Mouse (Mus musculus): ENCODE results near the gene Plk2.
A peak's percentile ranks its signal among the peaks of the same experiment; 100 is the strongest.
"Not testable (repeated sequence)": the region's sequence is repeated elsewhere in the genome, so short reads cannot be mapped to it uniquely, and the experiment has no call there.

Gene Plk2

DNA sequence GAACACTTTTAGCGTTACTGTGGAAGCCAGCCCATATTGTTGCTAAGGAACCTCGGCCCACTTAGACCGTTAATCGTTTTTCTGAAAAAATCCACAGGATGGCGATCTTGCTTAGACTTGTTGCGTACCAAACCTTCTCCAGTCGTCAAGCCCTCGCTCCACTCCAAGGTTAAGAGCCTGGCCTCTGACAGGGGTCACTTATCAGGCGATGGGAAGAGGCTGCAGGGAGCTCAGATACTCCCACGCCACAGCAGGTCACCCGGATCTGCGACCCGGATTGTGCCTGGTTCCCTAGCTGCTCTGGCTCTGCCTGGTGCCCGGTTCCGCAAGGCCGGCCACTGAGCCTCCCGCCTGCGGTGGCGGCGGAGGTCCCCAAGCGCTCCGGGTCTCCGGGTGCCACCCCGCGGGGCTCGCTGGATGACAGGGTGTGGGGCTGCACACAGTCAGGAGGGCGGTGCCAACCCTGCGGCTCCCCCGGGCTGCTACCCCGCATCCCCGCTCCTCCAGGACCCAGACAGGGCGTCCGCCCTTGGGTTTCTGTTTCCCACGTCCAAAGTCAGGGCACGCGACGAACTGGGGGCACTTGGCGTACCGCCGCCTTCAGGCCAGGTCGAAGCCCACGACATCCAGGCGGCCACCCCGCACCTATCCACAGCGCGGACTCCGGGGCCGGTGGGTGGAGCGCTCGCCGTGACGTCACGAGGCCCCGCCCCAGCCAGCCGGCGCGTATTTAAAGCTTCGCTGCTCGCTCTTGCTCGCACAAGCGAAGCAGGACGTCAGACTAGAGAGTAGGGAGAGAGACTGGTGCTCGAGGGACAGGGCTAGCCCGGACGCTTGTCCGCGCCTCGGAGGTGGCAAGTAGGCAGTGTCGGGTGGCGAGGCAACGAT is at the start of gene Plk2:
Gene Plk2 (plus strand): TSS at position 756 of the 888 bp plus-strand sequence.
- peak; percentile 91 for DNase-seq (ENCODE audit: low read depth, low spot score)

GRCm38 (mm10) chr13:110346707-110347106 is 48.1 kb upstream of the Plk2 start:
- DNase-seq (ENCODE audit: low read depth, low spot score), result peak; percentile 58

DNA sequence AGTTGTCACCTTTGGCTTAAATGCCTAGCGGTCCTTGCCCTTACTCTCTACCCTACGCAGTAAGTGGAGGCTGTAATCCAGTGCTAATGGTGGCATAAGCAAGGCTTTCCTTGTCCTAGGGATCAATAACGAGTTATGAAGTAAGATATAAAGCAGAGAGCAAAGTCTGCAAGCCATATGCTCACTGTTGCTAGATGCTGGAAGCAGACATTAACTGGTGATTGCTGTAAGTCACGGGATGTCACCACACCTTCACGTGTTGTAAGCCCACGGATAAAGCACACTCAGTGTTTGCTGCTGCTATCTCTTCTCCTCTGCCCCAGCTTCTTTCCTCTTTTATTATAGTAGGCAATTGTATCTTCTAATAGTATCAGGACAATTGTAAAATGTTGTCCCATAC is 43.8 kb upstream of the Plk2 start:
- no peak for DNase-seq (ENCODE audit: low read depth, low spot score)

DNA sequence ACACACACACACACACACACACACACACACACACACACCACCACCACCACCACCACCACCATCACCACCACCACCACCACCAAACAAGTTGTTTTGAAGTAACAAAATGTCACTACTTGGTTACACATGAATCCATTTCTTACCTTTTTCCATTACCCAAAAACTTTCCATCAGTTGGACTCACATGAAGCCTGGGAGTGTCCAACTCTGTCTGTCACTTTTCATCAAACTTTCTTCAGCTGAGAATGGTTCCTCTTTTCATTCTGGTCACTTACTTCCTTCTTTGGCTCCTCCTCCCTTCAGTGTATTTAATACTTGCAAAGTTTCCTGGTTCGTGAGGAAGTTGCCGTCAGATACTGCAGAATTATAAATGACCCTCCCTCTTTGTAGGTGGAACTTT is 37.9 kb upstream of the Plk2 start, which contains the start of gene Gapt:
Gene Gapt (minus strand): TSS at position 259 of the 400 bp plus-strand sequence.
- no peak for DNase-seq (ENCODE audit: low read depth, low spot score)

GRCm38 (mm10) chr13:110363722-110364121 is 31.1 kb upstream of the Plk2 start:
- DNase-seq (ENCODE audit: low read depth, low spot score), result no peak

GRCm38 (mm10) chr13:110366477-110366876 is 28.4 kb upstream of the Plk2 start:
- no peak for DNase-seq (ENCODE audit: low read depth, low spot score)

- DNase-seq (ENCODE audit: low read depth, low spot score), result no peak
These were observed 26.8 kb upstream of the Plk2 start for GRCm38 (mm10) chr13:110367961-110368555.

DNA sequence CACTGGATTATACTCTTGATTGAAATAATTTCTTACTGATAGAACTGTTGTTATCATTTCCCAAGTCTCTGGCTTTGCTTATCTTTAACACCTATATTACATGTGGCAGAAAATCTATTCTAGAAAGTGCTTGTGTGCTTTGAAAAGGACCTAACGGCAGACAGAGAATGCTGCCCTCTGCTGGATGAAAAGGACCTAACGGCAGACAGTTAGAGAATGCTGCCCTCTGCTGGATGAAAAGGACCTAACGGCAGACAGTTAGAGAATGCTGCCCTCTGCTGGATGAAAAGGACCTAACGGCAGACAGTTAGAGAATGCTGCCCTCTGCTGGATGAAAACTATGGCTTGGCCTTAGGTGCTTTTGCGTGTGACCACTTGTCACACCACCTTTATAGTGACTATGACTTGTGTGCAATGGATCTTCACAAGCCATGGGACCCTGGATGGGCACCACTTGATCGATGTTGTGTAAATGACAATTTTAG is 26.2 kb upstream of the Plk2 start:
- DNase-seq (ENCODE audit: low read depth, low spot score), result not testable (repeated sequence)

DNA sequence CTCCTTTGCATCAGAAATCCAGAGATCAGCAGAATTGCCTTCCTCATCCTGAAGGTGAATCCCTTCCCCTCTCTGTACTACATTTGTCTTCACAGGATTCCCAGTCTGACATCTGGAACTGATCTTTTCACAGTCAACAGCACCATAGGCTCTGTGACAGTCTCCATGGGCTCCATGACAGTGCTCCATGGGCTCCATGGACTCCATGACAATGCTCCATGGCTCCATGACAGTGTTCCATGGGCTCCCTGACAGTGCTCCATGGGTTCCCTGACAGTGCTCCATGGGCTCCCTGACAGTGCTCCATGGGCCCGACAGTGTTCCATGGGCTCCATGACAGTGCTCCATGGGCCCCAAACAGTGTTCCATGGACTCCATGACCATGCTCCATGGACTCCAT is 25.2 kb upstream of the Plk2 start:
- DNase-seq (ENCODE audit: low read depth, low spot score), result no peak

- DNase-seq (ENCODE audit: low read depth, low spot score), result no peak
These were observed 12.4 kb upstream of the Plk2 start for GRCm38 (mm10) chr13:110382447-110382901.

DNA sequence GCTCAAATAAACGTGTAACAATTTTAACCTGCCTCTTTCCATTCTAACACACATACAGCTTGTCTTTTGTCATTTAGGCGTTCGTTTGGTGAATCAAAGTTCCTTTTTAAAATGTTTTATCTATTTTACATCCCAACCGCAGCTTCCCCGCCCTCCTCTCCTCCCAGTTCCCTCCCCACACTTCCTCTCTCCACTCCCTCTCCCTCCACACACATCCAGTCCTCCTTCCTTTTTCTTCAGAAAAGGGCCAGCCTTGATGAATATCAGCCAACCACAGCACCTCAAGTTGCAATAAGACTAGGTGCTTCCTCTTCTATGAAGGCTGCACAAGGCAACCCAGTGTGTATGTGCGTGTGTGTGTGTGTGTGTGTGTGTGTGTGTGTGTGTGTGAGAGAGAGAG is 10.3 kb upstream of the Plk2 start:
- no peak for DNase-seq (ENCODE audit: low read depth, low spot score)

GRCm38 (mm10) chr13:110392210-110392609 is 2.6 kb upstream of the Plk2 start:
- DNase-seq (ENCODE audit: low read depth, low spot score), result peak; percentile 72

GRCm38 (mm10) chr13:110392631-110393030 is 2.2 kb upstream of the Plk2 start:
- DNase-seq (ENCODE audit: low read depth, low spot score), result no peak

- peak; percentile 42 for DNase-seq (ENCODE audit: low read depth, low spot score)
These were observed 441 bp downstream of the Plk2 start for GRCm38 (mm10) chr13:110395179-110395794.

- DNase-seq (ENCODE audit: low read depth, low spot score), result peak; percentile 34
These were observed 1.3 kb downstream of the Plk2 start for GRCm38 (mm10) chr13:110395916-110396685.

GRCm38 (mm10) chr13:110397750-110398149 is 2.9 kb downstream of the Plk2 start:
- DNase-seq (ENCODE audit: low read depth, low spot score), result no peak

- no peak for DNase-seq (ENCODE audit: low read depth, low spot score)
These were observed 3.8 kb downstream of the Plk2 start for GRCm38 (mm10) chr13:110398513-110399270.

GRCm38 (mm10) chr13:110401443-110401842 is 6.6 kb downstream of the Plk2 start:
- no peak for DNase-seq (ENCODE audit: low read depth, low spot score)

- DNase-seq (ENCODE audit: low read depth, low spot score), result no peak
These were observed 7.0 kb downstream of the Plk2 start for GRCm38 (mm10) chr13:110401877-110402276.

- DNase-seq (ENCODE audit: low read depth, low spot score), result no peak
These were observed 9.2 kb downstream of the Plk2 start for GRCm38 (mm10) chr13:110404059-110404458.

DNA sequence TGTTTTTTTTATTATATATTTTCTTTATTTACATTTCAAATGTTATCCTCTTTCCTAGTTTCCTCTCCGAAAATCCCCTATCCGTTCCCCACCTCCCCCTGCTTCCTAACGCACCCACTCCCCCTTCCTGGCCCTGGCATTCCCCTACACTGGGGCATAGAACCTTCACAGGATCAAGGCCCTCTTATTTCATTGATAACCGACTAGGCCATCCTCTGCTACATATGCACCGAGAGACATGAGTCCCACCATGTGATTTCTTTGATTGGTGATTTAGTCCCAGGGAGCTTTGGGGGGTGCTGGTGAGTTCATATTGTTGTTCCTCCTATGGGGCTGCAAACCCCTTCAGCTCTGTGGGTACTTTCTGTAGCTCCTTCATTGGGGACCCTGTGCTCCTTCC is 9.8 kb downstream of the Plk2 start:
- DNase-seq (ENCODE audit: low read depth, low spot score), result not testable (repeated sequence)
